In genomic region chr3:65868931-65869330, GRCm38 (mm10) we compare ENCODE assay signal across 23 mouse cellular contexts.
DNase-seq lines count a peak whose midpoint lies in the region; ATAC-seq and TF ChIP-seq lines count a peak whose summit lies in the region.
"Had no signal": no experiment of that assay in that cellular context is flagged by ENCODE, and none has a peak within 500 bp of the region (broad histone marks: within the 10 kb centered on the region; RNA-seq: fewer than 3 reads in every experiment).

No protein-coding gene starts in this region.

- H3K4me3 ChIP-seq in heart, postnatal 0 days (ENCODE audit: low read depth, low read length): no peak overlapping the region
- H3K4me3 ChIP-seq: embryonic facial prominence, embryonic 15.5 days; forebrain, embryonic 10.5 days; hindbrain, embryonic 15.5 days; midbrain, embryonic 13.5 days; neural tube, embryonic 12.5 days; stomach, embryonic 15.5 days had no signal

- DNase-seq in cerebellum, postnatal 10 days: peak; percentile 46 to 55
- DNase-seq in cerebellum, postnatal 4 days (ENCODE audit: low spot score in 2 of 2): no peak
- no peak for DNase-seq in heart, postnatal 0 days (ENCODE audit: low spot score)
- no peak for DNase-seq in heart, adult 8-10 months (ENCODE audit: low spot score)
- DNase-seq in right cerebral cortex, adult 2 months (ENCODE audit: low spot score in 2 of 2): peak; percentile 42 to 62
- no peak for DNase-seq in right cerebral cortex, postnatal 14 days
- DNase-seq in urinary bladder, postnatal 10 days (ENCODE audit: low spot score): no peak
- DNase-seq: adrenal gland, postnatal 14 days; heart, postnatal 4 days; kidney, adult 11 months; liver; liver, postnatal 0 days; lung, postnatal 10 days; thymus, adult 2 months had no signal

- no peak for TF ChIP-seq CTCF in heart, postnatal 0 days (IDR thresholded peaks at IDR 0.05; ENCODE audit: low read depth)

- no peak for ATAC-seq in heart, postnatal 0 days (ENCODE audit: insufficient read depth, low read depth)
- ATAC-seq in granulocyte monocyte progenitor cell, adult 5-6 weeks (replicated peaks; ENCODE audit: poor library complexity, severe bottlenecking): no peak
- ATAC-seq: activated CD4-positive, CD25-positive, alpha-beta regulatory T cell, adult 4 months; liver, postnatal 0 days; midbrain, embryonic 13.5 days had no signal

- H3K9me3 ChIP-seq in heart, postnatal 0 days (replicated peaks; ENCODE audit: control insufficient read depth, low read length): no peaks in the 10 kb centered on the region
- H3K9me3 ChIP-seq: embryonic facial prominence, embryonic 15.5 days; G1E; hindbrain, embryonic 15.5 days; midbrain, embryonic 13.5 days; neural tube, embryonic 12.5 days; stomach, embryonic 15.5 days had no signal

- no peak overlapping the region for H3K4me2 ChIP-seq in heart, postnatal 0 days (ENCODE audit: low read depth, low read length)
- H3K4me2 ChIP-seq: embryonic facial prominence, embryonic 15.5 days; hindbrain, embryonic 15.5 days; midbrain, embryonic 13.5 days; neural tube, embryonic 12.5 days; stomach, embryonic 15.5 days had no signal

- no peak overlapping the region for H3K9ac ChIP-seq in heart, postnatal 0 days (replicated peaks; ENCODE audit: low read depth, low read length)
- H3K9ac ChIP-seq: embryonic facial prominence, embryonic 15.5 days; hindbrain, embryonic 15.5 days; liver, postnatal 0 days; midbrain, embryonic 13.5 days; neural tube, embryonic 12.5 days; stomach, embryonic 15.5 days had no signal

- no peaks in the 10 kb centered on the region for H3K27me3 ChIP-seq in heart, postnatal 0 days (ENCODE audit: control insufficient read depth, insufficient read depth, low read length)
- H3K27me3 ChIP-seq: hindbrain, embryonic 15.5 days; neural tube, embryonic 12.5 days; stomach, embryonic 15.5 days had no signal

- WGBS in heart, postnatal 0 days: 51% methylated on average over 8 of the region's 8 CpGs

- H3K27ac ChIP-seq in heart, postnatal 0 days (ENCODE audit: low read depth): peak overlapping the region; percentile 2; the same call in 1 of the 2 replicates
- H3K27ac ChIP-seq: embryonic facial prominence, embryonic 15.5 days; forebrain, embryonic 10.5 days; hindbrain, embryonic 15.5 days; midbrain, embryonic 13.5 days; neural tube, embryonic 12.5 days; stomach, embryonic 15.5 days had no signal

- peaks cover 35% of the 10 kb centered on the region for H3K4me1 ChIP-seq in heart, postnatal 0 days (ENCODE audit: control insufficient read depth, insufficient read depth)

- TF ChIP-seq EP300 in heart, postnatal 0 days (IDR thresholded peaks at IDR 0.05; ENCODE audit: low read depth): no peak

- no peaks in the 10 kb centered on the region for H3K36me3 ChIP-seq in heart, postnatal 0 days (replicated peaks; ENCODE audit: control insufficient read depth, insufficient read depth, low read length)
- H3K36me3 ChIP-seq: embryonic facial prominence, embryonic 15.5 days; forebrain, embryonic 10.5 days; G1E; hindbrain, embryonic 15.5 days; midbrain, embryonic 13.5 days; neural tube, embryonic 12.5 days; stomach, embryonic 15.5 days had no signal

Comparison
In these comparisons a context has a peak if more than half of its experiments do, and no peak if none do; other contexts are left out.
1. DNase-seq: peak in cerebellum, postnatal 10 days (2 of 2) and right cerebral cortex, adult 2 months (2 of 2); none in cerebellum, postnatal 4 days (0 of 2), heart, postnatal 0 days (single experiment), heart, adult 8-10 months (single experiment), right cerebral cortex, postnatal 14 days (single experiment) and urinary bladder, postnatal 10 days (single experiment).